24 mouse cellular contexts compared by ENCODE assay signal in the genomic region with DNA sequence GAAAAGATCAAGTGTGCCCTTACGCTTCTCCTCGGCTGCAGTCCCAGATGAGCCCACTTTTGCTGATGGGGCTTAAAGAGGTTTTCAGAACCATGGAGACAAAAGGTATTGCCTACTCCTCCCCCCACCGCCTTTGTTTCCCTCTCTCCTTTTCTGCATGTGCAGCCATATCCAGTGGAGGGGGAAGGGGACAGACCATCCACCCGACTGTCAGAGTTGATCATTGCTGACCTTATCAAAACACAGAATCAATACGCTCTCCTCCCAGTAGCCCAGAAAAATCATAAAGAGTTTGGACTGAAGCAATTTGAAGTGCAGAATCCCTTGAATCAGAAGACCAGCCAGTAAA.
DNase-seq lines count a peak whose midpoint lies in the region; ATAC-seq lines count a peak whose summit lies in the region.
"Had no signal": no experiment of that assay in that cellular context is flagged by ENCODE, and none has a peak within 500 bp of the region (broad histone marks: within the 10 kb centered on the region; RNA-seq: fewer than 3 reads in every experiment).

No protein-coding gene starts in this region.

- H3K9ac ChIP-seq in forebrain, embryonic 14.5 days (ENCODE audit: low read length), result no peak overlapping the region
- no peak overlapping the region for H3K9ac ChIP-seq in forebrain, embryonic 13.5 days
- no peak overlapping the region for H3K9ac ChIP-seq in midbrain, embryonic 13.5 days (replicated peaks)
- H3K9ac ChIP-seq in midbrain, embryonic 11.5 days (ENCODE audit: low read length), result no peak overlapping the region
- no peak overlapping the region for H3K9ac ChIP-seq in hindbrain, embryonic 16.5 days (ENCODE audit: low read depth, low read length)
- no peak overlapping the region for H3K9ac ChIP-seq in neural tube, embryonic 15.5 days (replicated peaks)
- H3K9ac ChIP-seq: embryonic facial prominence, embryonic 15.5 days had no signal

- no peak overlapping the region for H3K4me2 ChIP-seq in forebrain, embryonic 14.5 days (ENCODE audit: low read length)
- H3K4me2 ChIP-seq in forebrain, embryonic 13.5 days, result no peak overlapping the region
- no peak overlapping the region for H3K4me2 ChIP-seq in midbrain, embryonic 13.5 days (replicated peaks)
- no peak overlapping the region for H3K4me2 ChIP-seq in midbrain, embryonic 11.5 days
- H3K4me2 ChIP-seq in hindbrain, embryonic 16.5 days (ENCODE audit: low read length), result no peak overlapping the region
- H3K4me2 ChIP-seq in neural tube, embryonic 15.5 days, result peak overlapping the region; percentile 11; the same call in 1 of the 2 replicates
- H3K4me2 ChIP-seq: embryonic facial prominence, embryonic 15.5 days; heart, embryonic 11.5 days had no signal

- no peaks in the 10 kb centered on the region for H3K36me3 ChIP-seq in forebrain, embryonic 14.5 days (ENCODE audit: control insufficient read depth, insufficient read depth, low read length)
- H3K36me3 ChIP-seq in forebrain, embryonic 13.5 days (ENCODE audit: poor library complexity, severe bottlenecking), result no peaks in the 10 kb centered on the region
- no peaks in the 10 kb centered on the region for H3K36me3 ChIP-seq in midbrain, embryonic 13.5 days
- no peaks in the 10 kb centered on the region for H3K36me3 ChIP-seq in midbrain, embryonic 11.5 days (ENCODE audit: control insufficient read depth, insufficient read depth, low read length)
- no peaks in the 10 kb centered on the region for H3K36me3 ChIP-seq in hindbrain, embryonic 16.5 days (ENCODE audit: control insufficient read depth, insufficient read depth, low read length)
- H3K36me3 ChIP-seq in neural tube, embryonic 15.5 days, result no peaks in the 10 kb centered on the region
- H3K36me3 ChIP-seq: embryonic facial prominence, embryonic 15.5 days; G1E had no signal

- no peak for DNase-seq in forebrain, embryonic 14.5 days (ENCODE audit: low spot score)
- no peak for DNase-seq in midbrain, embryonic 11.5 days (ENCODE audit: low spot score, missing footprints)
- DNase-seq in right cerebral cortex, postnatal 36 days (ENCODE audit: low spot score in 2 of 2), result no peak
- DNase-seq: adrenal gland, postnatal 25 days; cerebellum, adult 11 months; cerebellum, postnatal 10 days; gastrocnemius, postnatal 25 days; heart, postnatal 10 days; kidney, adult 8-10 months; kidney, postnatal 4 days; layer of hippocampus, adult 9-11 months; lung, adult 18-20 months; right cerebral cortex, postnatal 4 days; thymus, adult 2 months had no signal

- no peak for ATAC-seq in forebrain, embryonic 14.5 days
- no peak for ATAC-seq in forebrain, embryonic 13.5 days
- ATAC-seq in midbrain, embryonic 13.5 days, result peak; percentile 12; the same call in 1 of the 2 replicates
- ATAC-seq in midbrain, embryonic 11.5 days (ENCODE audit: low FRiP score), result no peak
- ATAC-seq in hindbrain, embryonic 16.5 days, result no peak; the same call in 1 of the 2 replicates
- ATAC-seq in neural tube, embryonic 15.5 days (ENCODE audit: low FRiP score), result no peak
- no peak for ATAC-seq in granulocyte monocyte progenitor cell, adult 5-6 weeks (replicated peaks; ENCODE audit: poor library complexity, severe bottlenecking)
- ATAC-seq: inflammation-experienced regulatory T-cells, adult 6 months had no signal

- no peaks in the 10 kb centered on the region for H3K9me3 ChIP-seq in forebrain, embryonic 14.5 days (replicated peaks; ENCODE audit: control insufficient read depth, low read length)
- H3K9me3 ChIP-seq in forebrain, embryonic 13.5 days (replicated peaks), result no peaks in the 10 kb centered on the region
- no peaks in the 10 kb centered on the region for H3K9me3 ChIP-seq in midbrain, embryonic 13.5 days
- no peaks in the 10 kb centered on the region for H3K9me3 ChIP-seq in midbrain, embryonic 11.5 days (ENCODE audit: control insufficient read depth, low read length)
- no peaks in the 10 kb centered on the region for H3K9me3 ChIP-seq in hindbrain, embryonic 16.5 days (ENCODE audit: control insufficient read depth, low read length)
- no peaks in the 10 kb centered on the region for H3K9me3 ChIP-seq in neural tube, embryonic 15.5 days (replicated peaks)
- H3K9me3 ChIP-seq: embryonic facial prominence, embryonic 15.5 days had no signal

- WGBS in forebrain, embryonic 14.5 days, result 68% methylated on average over 5 of the region's 5 CpGs
- 58% methylated on average over 5 of the region's 5 CpGs for WGBS in forebrain, embryonic 13.5 days
- WGBS in midbrain, embryonic 13.5 days, result 47% methylated on average over 5 of the region's 5 CpGs
- WGBS in midbrain, embryonic 11.5 days, result 76% methylated on average over 5 of the region's 5 CpGs
- 59% methylated on average over 5 of the region's 5 CpGs for WGBS in hindbrain, embryonic 16.5 days
- 54% methylated on average over 5 of the region's 5 CpGs for WGBS in neural tube, embryonic 15.5 days

- H3K27ac ChIP-seq in forebrain, embryonic 14.5 days (ENCODE audit: low read depth, low read length), result peak overlapping the region; percentile 14; the same call in 1 of the 2 replicates
- no peak overlapping the region for H3K27ac ChIP-seq in forebrain, embryonic 13.5 days
- peak overlapping the region; percentile 53 for H3K27ac ChIP-seq in midbrain, embryonic 13.5 days
- H3K27ac ChIP-seq in midbrain, embryonic 11.5 days (ENCODE audit: low read depth, low read length), result no peak overlapping the region
- H3K27ac ChIP-seq in hindbrain, embryonic 16.5 days (ENCODE audit: low read depth, low read length), result 0 out of 2 replicates have a peak overlapping the region, but pooled peaks have one; percentile 23
- H3K27ac ChIP-seq in neural tube, embryonic 15.5 days (replicated peaks), result no peak overlapping the region; the same call in 1 of the 2 replicates
- H3K27ac ChIP-seq: embryonic facial prominence, embryonic 15.5 days had no signal

- peaks cover 15% of the 10 kb centered on the region for H3K4me1 ChIP-seq in forebrain, embryonic 14.5 days (ENCODE audit: control insufficient read depth, insufficient read depth, low read length)
- H3K4me1 ChIP-seq in forebrain, embryonic 13.5 days, result peaks cover 23% of the 10 kb centered on the region
- H3K4me1 ChIP-seq in midbrain, embryonic 13.5 days (replicated peaks), result peaks cover 36% of the 10 kb centered on the region
- peaks cover 5% of the 10 kb centered on the region for H3K4me1 ChIP-seq in midbrain, embryonic 11.5 days (ENCODE audit: control insufficient read depth, insufficient read depth, low read length)
- H3K4me1 ChIP-seq in hindbrain, embryonic 16.5 days (ENCODE audit: control insufficient read depth, insufficient read depth, low read depth, low read length), result peaks cover 25% of the 10 kb centered on the region
- peaks cover 28% of the 10 kb centered on the region for H3K4me1 ChIP-seq in neural tube, embryonic 15.5 days
- H3K4me1 ChIP-seq: embryonic facial prominence, embryonic 15.5 days; megakaryocyte, embryonic 14.5 days had no signal

- H3K4me3 ChIP-seq in forebrain, embryonic 14.5 days (ENCODE audit: low read depth, low read length), result no peak overlapping the region
- no peak overlapping the region for H3K4me3 ChIP-seq in forebrain, embryonic 13.5 days
- no peak overlapping the region for H3K4me3 ChIP-seq in midbrain, embryonic 13.5 days (replicated peaks)
- no peak overlapping the region for H3K4me3 ChIP-seq in midbrain, embryonic 11.5 days (ENCODE audit: low read depth, low read length)
- H3K4me3 ChIP-seq in hindbrain, embryonic 16.5 days (ENCODE audit: low read length), result no peak overlapping the region
- H3K4me3 ChIP-seq in neural tube, embryonic 15.5 days (replicated peaks), result no peak overlapping the region
- H3K4me3 ChIP-seq: embryonic facial prominence, embryonic 15.5 days; megakaryocyte, embryonic 14.5 days had no signal

- no peaks in the 10 kb centered on the region for H3K27me3 ChIP-seq in forebrain, embryonic 14.5 days (replicated peaks; ENCODE audit: control insufficient read depth, insufficient read depth, low read length)
- H3K27me3 ChIP-seq in forebrain, embryonic 13.5 days, result no peaks in the 10 kb centered on the region
- no peaks in the 10 kb centered on the region for H3K27me3 ChIP-seq in midbrain, embryonic 13.5 days
- no peaks in the 10 kb centered on the region for H3K27me3 ChIP-seq in midbrain, embryonic 11.5 days (ENCODE audit: control insufficient read depth, insufficient read depth, low read length)
- H3K27me3 ChIP-seq in hindbrain, embryonic 16.5 days (replicated peaks; ENCODE audit: control insufficient read depth, insufficient read depth, low read length), result no peaks in the 10 kb centered on the region
- H3K27me3 ChIP-seq in neural tube, embryonic 15.5 days (replicated peaks), result no peaks in the 10 kb centered on the region
- H3K27me3 ChIP-seq: embryonic facial prominence, embryonic 15.5 days; megakaryocyte, embryonic 14.5 days had no signal

Comparison
In these comparisons a context has a peak if more than half of its experiments do, and no peak if none do; other contexts are left out.
1. H3K27ac ChIP-seq: peak in forebrain, embryonic 14.5 days (single experiment), midbrain, embryonic 13.5 days (single experiment) and hindbrain, embryonic 16.5 days (single experiment); none in forebrain, embryonic 13.5 days (single experiment), midbrain, embryonic 11.5 days (single experiment) and neural tube, embryonic 15.5 days (single experiment).